Mouse (Mus musculus) layer of hippocampus, adult 18-20 months (tissue): ENCODE results near the gene Ugt1a1. TPM values are rescaled to one million over a fixed set of nuclear protein-coding genes. Genes with fewer than 3 reads are reported as not detected.

ENCODE experiments used
- DNase-seq, 2 experiments: peaks; one replicate each; pipeline ENCODE4 v3.0.0; 2022; ENCODE audit warnings: low spot score in 2 of 2
- total RNA-seq, 2 experiments: library from RNA; stranded (reverse); gene quantifications; 2 replicates each; pipeline ENCODE4 v1.2.3; 2021

Ugt1a1 gene
- total RNA-seq, 2 experiments from 2014 or later = not detected

DNA sequence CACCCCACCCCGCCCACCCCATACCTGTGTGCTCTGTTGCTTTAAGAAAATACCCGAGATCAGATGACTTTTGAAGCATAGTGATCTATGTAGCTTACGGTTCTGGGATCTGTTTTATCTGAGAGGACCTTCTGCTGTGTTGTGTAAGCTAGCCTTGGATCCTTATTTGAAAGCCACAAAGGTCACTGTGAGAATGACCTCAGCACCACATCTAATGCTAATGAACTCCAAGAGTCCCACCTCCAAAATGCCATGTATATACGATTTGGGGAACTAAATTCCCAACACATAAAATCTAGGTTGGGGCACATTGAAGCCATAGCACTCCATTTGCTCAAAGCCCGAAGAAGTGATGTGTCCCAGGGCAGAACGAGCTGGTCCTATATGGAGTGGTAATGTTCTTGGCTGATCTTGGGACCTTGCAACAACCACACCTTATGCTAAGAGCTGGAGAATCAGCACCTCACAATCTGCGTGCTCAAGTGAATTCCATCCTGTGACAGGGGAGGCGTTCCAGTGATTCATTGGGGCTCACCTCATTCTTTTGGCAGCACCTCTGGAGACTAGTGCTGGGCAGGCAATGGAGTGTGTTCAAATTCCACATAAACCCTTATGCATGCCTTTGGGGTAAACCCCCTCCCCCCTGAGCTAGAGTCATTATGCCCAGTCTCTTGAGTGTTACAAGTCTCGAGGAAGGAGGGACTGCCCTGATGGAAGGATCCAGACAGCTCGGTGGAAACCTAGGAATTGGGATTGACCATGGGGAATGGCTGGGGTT is 45.3 kb downstream of the Ugt1a1 start:
- no peak for DNase-seq

DNA sequence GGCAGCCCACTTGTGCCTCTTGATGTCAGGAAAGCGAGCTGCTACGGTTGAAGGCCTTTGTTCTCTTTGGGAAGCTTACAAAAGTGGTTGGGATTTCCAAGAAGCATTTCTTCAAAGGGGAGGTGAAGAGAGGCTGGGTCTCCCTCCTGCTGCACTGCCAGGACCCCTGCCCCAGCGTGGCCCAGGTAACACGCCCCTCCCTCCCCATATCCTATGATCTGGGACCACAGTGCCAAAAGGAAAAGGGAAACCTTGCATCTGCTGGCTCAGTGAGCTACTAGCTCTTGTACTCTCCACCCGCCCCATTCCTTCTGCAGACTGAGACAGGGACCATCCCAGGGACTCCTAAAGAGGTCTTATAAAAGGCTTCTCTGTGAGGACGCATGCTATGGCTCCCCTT is 45.9 kb downstream of the Ugt1a1 start:
- no peak for DNase-seq

DNA sequence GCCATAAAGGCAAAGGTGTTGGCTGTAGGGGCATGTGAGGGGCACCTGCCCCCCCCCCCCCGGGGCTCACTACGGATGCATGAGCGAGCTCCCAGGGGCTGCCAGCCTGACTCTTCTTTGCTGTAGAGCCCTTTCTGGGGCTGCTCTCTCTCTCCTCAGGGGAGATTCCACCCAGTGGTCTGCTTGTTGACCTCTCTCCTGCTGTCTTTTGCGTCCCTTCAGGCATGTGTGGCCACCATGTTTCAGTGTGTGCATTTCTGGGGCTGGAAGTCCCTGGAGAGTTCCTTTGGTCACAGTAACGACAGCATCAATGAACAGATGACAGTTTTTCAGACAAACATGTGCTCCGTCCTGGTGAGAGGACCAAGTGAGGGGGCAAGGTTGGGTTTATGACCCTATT is 46.6 kb downstream of the Ugt1a1 start:
- DNase-seq = no peak

DNA sequence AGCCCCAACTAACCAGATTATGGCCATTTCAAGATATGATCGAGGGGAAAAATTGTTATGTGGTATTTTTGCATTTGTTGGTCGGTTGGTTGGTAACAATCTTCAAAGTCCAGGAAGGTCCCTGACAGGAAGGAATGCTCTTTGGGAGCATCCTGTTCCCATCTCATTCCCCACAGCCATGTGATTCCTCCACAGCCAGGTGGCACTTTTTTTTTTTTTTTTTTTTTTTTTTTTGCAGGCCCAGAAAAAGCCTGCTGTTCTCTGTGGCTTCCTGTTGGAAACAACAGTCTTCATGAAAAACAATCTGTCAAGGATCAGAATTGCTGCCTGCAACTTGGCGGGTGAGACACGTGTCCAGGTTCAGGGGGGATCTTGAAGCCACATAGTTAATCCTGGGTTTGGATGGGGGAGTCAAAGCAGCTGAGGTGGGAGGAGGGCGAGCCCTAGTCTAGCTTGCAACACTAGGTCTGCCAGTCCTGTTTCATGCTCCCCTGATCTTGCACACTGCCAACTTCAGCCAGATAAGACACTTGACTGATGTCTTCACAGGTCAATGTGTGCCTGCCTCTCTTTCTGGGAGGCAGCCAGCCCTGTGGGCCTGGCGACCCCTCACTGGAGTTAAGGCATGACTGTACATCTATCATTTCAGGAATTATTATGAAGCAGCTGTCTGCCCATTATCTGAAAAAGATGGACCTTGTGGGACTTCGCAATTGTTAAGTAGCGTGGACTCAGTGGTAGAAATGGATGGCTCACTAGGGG is 47.3 kb downstream of the Ugt1a1 start:
- DNase-seq = no peak

DNA sequence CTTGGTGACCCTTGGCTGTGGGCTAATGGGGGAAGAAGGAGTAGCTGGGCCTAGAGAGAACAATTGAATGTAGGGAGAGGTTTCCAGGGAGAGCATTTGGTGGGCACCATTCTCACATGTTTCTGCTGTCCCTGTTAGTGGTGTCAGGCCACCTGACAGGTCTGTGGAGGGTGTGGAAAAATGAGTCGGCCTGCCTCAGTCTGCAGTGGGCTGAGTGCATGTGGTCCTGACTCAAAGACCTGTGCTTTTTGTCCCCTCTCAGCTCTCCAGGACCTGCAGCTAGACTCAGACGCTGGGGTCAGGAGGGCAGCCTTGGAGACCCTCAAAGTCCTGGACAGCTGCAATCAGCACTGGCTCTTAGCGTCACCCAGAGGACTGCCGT is 47.9 kb downstream of the Ugt1a1 start:
- no peak for DNase-seq

DNA sequence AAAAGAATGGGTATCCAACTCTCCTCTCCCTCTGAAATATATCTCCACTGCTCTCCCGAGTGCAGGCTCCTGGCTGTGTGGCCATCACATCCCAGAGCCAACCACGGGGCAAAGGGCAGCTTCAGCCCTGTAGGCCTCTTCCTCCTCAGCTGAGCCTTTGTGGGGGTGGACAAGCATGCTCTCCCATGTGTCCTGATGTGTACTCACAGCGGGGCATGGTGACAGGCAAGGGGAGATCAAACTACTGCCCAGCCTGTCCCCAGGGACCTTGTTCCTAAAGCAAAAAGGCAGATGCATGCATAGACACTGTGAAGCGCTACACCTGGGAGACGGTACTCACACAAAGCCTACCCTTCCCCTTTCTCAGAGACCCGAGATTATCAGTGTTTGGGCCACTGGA is 48.4 kb downstream of the Ugt1a1 start:
- DNase-seq = no peak

DNA sequence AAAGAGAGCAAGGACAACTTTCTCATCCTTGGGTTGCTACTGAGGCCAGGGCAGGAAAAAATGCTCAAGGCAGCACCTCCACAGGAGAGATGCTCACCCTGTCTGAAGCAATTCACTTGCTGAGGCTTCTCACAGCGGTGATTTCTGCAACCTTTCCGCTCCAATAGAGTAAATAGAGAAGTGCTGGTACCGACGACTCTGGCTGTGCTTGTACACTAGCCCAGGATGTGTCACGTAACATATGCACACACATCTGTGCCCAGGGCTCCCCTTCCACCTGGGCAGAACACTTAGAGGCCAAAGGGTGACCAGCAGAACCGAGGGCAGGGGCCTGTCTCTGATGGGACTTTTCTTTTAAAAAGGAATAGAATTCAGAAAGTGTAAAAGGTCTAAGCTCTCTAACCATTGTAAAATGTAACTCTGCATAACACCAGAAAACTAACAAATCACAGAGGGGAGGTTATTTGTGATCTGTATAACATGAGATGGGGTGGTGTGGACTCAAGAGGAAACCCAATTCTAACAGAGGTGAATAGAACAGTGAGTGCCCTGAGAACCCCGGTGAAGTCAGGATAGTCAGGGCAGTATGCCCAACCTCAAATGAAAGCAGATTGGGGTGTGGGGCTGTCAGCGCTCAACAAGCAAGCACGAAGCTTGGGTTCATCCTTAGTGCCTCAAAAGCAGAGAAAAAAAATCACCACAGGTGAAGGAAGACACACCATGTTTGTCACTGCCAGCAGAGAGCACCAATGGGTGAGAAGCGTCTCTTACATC is 49.0 kb downstream of the Ugt1a1 start:
- DNase-seq = no peak

DNA sequence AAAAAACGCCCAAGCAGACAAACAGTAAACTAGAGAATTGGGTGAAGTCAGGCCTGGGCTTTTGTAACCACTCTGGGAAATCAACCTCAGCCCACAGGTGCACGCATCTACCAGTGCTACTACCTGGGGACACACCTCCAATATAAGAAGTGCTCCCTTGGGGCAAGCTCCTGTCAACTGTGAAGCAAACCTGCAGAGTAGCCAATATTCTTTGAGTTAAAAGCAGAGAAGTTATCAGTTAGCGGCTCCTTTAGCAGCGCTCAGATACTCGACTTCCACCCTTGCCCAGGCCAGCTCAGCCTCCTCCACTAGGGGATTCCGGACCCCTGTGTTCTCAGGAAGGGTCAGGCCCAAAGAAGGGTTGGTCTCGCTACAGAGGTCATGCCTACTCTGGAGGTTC is 49.9 kb downstream of the Ugt1a1 start:
- no peak for DNase-seq

DNA sequence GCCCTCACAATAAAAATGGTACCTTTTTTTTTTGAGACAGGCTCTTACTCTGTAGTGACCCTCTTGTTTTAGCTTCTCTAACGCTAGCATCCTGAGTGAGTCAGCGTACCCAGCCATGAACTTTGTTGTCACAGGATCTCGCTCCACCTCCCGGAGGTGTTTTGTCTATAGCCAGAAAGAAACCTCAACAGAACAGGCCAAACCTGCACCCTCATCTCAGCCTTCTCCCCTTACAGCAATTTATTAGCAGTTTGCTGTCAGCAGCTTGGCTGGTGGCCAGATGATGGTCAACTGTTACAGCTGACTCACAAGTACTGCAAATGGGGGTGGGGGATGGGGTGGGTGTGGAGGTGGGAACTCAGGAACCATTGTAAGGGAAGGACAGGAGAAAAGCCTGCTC is 50.5 kb downstream of the Ugt1a1 start:
- DNase-seq = no peak

DNA sequence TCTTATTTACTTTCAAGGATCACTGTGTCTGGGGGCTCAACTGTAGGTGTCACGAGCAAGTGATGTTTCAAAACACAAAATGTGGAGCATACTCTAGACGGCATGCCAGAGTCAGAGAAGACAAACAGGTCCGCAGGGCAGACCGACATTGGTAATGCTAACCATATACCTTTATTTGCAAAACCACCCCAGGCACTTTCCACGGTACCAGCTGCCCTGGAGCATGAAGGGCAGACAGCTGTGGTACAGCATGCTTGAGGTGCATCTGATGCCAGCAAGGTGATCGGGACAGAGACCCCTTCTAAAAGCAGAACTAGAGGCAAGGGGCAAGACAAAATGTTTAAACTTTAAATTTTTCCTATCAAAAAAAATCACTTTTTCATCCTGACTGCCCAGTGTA is 51.2 kb downstream of the Ugt1a1 start:
- no peak for DNase-seq

DNA sequence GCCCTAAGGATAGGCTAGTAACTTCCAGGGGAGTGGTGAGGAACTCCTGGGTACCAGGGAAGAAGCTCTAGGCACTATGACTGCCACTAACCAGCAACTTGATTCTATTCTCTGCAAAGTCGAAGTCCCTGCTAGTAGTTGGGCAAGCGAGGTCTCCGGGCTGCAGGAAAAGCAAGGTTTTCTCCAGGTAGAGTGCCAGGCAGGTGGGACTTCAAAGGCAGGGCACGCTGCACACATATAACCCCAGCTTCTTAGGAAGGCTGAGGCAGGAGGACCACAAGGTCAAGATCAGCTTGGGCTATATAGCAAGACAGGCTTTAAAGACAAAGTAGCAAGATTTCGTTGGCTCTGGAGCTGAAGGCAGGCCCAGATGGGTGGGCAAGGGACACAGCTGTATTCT is 52.0 kb downstream of the Ugt1a1 start:
- DNase-seq = no peak

DNA sequence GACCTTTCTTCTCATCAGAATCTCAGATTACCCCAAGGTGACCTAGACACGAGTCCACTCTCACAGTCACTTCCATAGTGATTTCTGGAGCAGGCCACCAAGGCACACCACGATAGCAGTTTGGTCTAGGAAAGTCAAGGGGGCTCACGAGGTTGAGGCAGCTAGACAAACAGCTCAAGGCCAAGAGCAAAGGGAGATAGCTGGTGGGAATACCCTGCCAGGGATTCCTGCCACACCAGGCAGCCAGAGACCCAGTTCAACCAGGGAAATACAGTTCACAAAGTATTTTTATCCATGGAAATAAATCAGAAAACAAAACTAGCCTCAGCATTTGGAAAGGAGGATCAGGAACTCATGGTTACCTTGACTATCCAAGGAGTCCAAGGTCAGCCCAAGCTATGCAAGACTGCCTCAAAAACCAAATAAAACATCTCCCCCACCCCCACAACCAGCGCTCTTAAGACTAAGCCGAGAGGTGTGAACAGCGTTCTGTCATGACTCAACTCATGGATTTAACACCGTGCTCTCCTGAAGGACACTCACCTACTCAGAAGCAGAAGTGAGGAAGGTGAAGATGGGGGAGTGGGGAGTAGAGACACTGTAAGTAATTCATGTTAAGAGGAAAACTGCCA is 52.6 kb downstream of the Ugt1a1 start:
- DNase-seq = no peak

DNA sequence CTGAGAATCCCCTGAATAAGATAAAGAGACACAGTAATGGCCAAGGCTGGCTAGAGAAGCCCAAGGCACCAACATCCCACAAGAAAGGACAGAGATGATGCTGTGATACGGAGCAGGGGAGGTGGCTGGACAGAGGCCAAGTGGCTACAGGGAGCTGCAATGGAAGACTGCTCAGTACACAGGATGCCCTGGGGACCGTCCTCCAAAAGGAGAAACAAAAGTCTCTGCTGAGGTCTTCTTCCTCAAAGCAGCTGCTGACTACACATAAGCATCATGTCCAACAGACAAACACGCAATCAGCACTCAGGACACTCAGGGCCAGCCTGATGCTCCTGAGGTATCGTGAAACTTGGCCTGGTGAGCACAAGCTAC is 53.1 kb downstream of the Ugt1a1 start:
- no peak for DNase-seq

DNA sequence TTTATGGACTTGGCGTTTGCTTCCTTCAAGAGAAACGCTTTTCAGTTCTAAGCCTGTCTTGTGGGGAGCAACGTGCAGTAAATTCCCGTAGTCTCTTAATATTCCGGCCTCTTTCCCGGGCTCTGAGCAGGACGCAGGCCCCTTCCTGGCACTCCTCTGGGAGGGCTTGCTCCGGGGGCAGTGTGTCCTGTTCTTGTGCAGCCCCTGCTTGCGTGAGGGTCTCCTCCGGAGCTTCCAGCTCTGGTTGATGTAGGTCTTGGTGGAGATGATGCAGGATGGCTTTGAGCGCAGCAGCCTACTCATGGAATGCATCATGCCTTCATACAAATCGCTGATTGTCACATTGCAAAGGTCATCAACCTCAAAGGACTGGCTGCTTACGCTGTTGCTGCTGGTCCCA is 54.4 kb downstream of the Ugt1a1 start:
- DNase-seq = no peak

DNA sequence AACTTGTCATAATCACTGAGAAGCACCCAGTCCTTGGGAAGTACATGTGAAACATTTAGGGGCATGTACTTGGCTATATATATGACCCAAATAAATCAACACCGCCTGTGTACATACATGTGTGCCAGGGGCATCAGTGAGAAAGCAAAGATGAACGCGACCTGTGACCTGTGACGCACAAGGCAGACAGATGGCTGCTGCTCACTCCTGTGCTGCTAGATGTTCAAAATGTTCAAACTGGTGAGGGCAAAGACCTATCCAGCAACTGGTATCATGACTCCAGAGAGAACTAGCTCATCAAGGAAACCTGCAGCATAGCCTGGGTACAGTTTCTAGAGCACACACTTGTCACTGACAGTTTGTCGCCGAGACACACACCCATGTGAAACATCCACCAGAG is 55.7 kb downstream of the Ugt1a1 start:
- no peak for DNase-seq

DNA sequence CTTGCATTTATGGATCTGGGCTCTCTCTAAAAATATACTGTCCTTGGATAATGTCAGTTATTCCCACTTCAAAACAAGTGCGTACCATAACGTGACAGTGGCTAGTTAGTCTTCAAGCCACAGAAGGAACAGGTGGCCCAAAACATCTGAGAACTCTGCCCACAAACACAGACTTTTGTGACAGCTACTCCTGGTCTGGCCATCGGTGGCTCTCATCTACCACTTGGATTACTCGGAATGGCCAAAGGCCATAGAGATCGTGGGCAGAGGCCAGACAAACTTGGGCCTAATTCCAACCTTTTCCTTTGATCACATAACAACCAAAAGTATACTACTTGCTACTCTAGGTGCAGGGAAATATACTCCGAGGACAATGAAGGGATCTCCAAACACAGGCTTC is 56.3 kb downstream of the Ugt1a1 start:
- DNase-seq = no peak

Other genes starting within 250 kb of the Ugt1a1 start
- 10 to 100 TPM; 18.4 to 19.8 TPM for gene Usp40, start 203.4 kb upstream of the Ugt1a1 start, total RNA-seq
- gene Ugt1a10, start 156.6 kb upstream of the Ugt1a1 start, total RNA-seq = not detected
- not detected for gene Ugt1a9, start 141.2 kb upstream of the Ugt1a1 start, total RNA-seq
- gene Ugt1a8, start 124.1 kb upstream of the Ugt1a1 start, total RNA-seq = not detected
- gene Ugt1a7c, start 116.9 kb upstream of the Ugt1a1 start, total RNA-seq = 1 to 10 TPM in 1 of 2 experiments, under 1 TPM in 1; 0.20 to 1.4 TPM
- not detected for gene Ugt1a6b, start 108.7 kb upstream of the Ugt1a1 start, total RNA-seq
- 1 to 10 TPM; 1.6 TPM for gene Ugt1a6a, start 77.2 kb upstream of the Ugt1a1 start, total RNA-seq
- gene Ugt1a5, start 45.9 kb upstream of the Ugt1a1 start, total RNA-seq = under 1 TPM in 1 of 2 experiments, not detected in 1; 0.25 TPM
- gene Ugt1a2, start 11.4 kb upstream of the Ugt1a1 start, total RNA-seq = not detected
- gene Dnajb3, start 6.2 kb upstream of the Ugt1a1 start, total RNA-seq = 1 to 10 TPM; 2.9 to 3.2 TPM
- under 1 TPM in 1 of 2 experiments, not detected in 1; 0.52 TPM for gene Mroh2a, start 15.0 kb downstream of the Ugt1a1 start, total RNA-seq
- 10 to 100 TPM; 33.1 to 39.1 TPM for gene Hjurp, start 65.7 kb downstream of the Ugt1a1 start, total RNA-seq
- gene Trpm8, start 65.7 kb downstream of the Ugt1a1 start, total RNA-seq = under 1 TPM in 1 of 2 experiments, not detected in 1; 0.08 TPM
- gene Spp2, start 195.0 kb downstream of the Ugt1a1 start, total RNA-seq = not detected